Mouse (Mus musculus): ENCODE measurements at regions not wholly inside any gene's neighbourhood (a gene's known extent, or its start where the extent isn't known, plus 50 kb on each side); places are given as distances from the start of the nearest gene placed in this dataset.

DNA sequence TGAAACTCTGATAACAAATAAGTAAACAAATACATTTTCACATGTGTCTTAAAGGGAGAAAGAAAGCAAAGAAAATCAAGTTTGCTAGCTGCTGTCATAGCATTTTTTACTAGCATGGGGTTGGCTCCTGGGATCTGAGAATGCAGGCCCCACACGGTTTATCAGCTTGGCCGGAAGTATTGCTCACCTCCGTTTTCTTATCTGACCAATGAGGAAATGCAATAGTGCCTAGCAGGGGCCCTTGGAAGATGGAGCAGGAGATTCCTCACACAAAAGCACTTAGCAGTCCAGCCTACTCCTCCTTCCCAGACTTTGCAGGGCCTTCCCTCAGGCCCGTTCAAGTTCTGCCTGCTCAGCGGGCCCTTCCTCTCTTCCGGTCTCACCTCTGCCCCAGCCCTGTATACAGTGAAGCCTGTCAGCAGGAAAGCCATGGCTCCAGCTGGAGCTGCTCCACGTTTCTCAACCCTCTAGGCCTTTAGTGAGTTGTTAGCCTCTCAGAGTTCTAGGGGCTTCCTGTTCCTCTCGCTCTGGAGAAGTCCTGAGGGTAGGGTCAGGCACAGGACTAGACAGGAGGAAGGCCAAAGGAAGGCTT is 270.5 kb downstream of the Uaca start:
- H3K27me3 ChIP-seq: peaks cover 5% of the 10 kb centered on the region
- no peak for TF ChIP-seq CTCF (IDR thresholded peaks at IDR 0.05)
- in situ Hi-C loops (cut with MboI; ENCODE audit: low pct_unique_long_range_greater_than_20kb): no loop called here
- ATAC-seq (no peak), DNase-seq (ENCODE audit: low read depth, low spot score) (no peak)
- ChIA-PET POLR2A (no interaction called here), CTCF (no interaction called here)

- ChIA-PET CTCF (interaction anchor here (0.9 kb wide), 1 partner anchor 29 kb away, joined by 3 read pairs; no protein-coding TSS in a partner anchor), POLR2A (interaction anchor here (0.7 kb wide), 2 partner anchors 243 to 256 kb away, joined by 4 to 7 read pairs; no protein-coding TSS in a partner anchor)
- TF ChIP-seq CTCF (IDR thresholded peaks at IDR 0.05): no peak
- in situ Hi-C loops (cut with MboI; ENCODE audit: low pct_unique_long_range_greater_than_20kb): no loop called here
- peaks cover 10% of the 10 kb centered on the region for H3K27me3 ChIP-seq
- ATAC-seq (no peak), DNase-seq (ENCODE audit: low read depth, low spot score) (no peak)
Measured at GRCm38 (mm10) chr9:61069553-61070314, 275.4 kb downstream of the Uaca start.

GRCm38 (mm10) chr9:61070315-61070707 is 276.0 kb downstream of the Uaca start:
- ATAC-seq (no peak), DNase-seq (ENCODE audit: low read depth, low spot score) (no peak)
- ChIA-PET CTCF (no interaction called here), POLR2A (interaction anchor here (0.7 kb wide), 2 partner anchors 243 to 255 kb away, joined by 4 to 7 read pairs; no protein-coding TSS in a partner anchor)
- in situ Hi-C loops (cut with MboI; ENCODE audit: low pct_unique_long_range_greater_than_20kb): no loop called here
- peaks cover 10% of the 10 kb centered on the region for H3K27me3 ChIP-seq
- no peak for TF ChIP-seq CTCF (IDR thresholded peaks at IDR 0.05)

- ChIA-PET POLR2A (interaction anchor here (0.7 kb wide), 1 partner anchor 131 kb away, joined by 3 read pairs; no protein-coding TSS in a partner anchor), CTCF (no interaction called here)
- no peak for DNase-seq (ENCODE audit: low read depth, low spot score)
- in situ Hi-C loops (cut with MboI; ENCODE audit: low pct_unique_long_range_greater_than_20kb): no loop called here
- TF ChIP-seq CTCF (IDR thresholded peaks at IDR 0.05): no peak
- no peak for ATAC-seq
- peaks cover 10% of the 10 kb centered on the region for H3K27me3 ChIP-seq
Measured at GRCm38 (mm10) chr9:61070861-61071260, 276.5 kb downstream of the Uaca start.

DNA sequence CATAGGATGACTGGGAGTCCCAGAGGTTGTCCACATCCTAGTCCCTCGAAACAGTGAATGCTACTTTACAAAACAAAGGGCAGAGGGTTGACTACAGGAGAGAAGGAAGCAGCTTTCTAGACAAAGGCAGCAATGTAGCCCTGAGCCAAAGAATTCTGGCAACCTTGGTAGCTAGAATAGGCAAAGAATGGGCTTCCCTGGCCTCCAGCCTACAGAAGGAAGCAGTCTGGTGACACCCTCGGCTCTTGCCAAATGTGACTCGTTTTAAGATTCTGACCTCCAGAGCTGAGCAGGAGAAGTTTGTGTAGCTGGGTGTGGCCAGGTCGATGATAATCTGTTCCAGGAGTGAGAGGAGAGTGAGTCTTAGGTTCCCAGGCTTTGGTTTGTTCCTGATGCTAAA is 279.1 kb downstream of the Uaca start:
- ChIA-PET CTCF (no interaction called here), POLR2A (no interaction called here)
- in situ Hi-C loops (cut with MboI; ENCODE audit: low pct_unique_long_range_greater_than_20kb): no loop called here
- ATAC-seq (no peak), DNase-seq (ENCODE audit: low read depth, low spot score) (no peak)
- peaks cover 10% of the 10 kb centered on the region for H3K27me3 ChIP-seq
- no peak for TF ChIP-seq CTCF (IDR thresholded peaks at IDR 0.05)

- DNase-seq (ENCODE audit: low read depth, low spot score) (no peak), ATAC-seq (no peak)
- POLR2A ChIA-PET: no interaction called here
Measured at GRCm38 (mm10) chr9:61075071-61075470, 280.7 kb downstream of the Uaca start.

GRCm38 (mm10) chr9:61077181-61077580 is 282.8 kb downstream of the Uaca start:
- in situ Hi-C loops (cut with MboI; ENCODE audit: low pct_unique_long_range_greater_than_20kb): no loop called here
- DNase-seq (ENCODE audit: low read depth, low spot score): no peak
- TF ChIP-seq CTCF (IDR thresholded peaks at IDR 0.05): no peak
- ChIA-PET CTCF (no interaction called here), POLR2A (no interaction called here)
- peaks cover 18% of the 10 kb centered on the region for H3K27me3 ChIP-seq
- ATAC-seq: no peak

More at GRCm38 (mm10) chr9:61075071-61075470, 280.7 kb downstream of the Uaca start:
- TF ChIP-seq CTCF (IDR thresholded peaks at IDR 0.05): no peak
- peaks cover 12% of the 10 kb centered on the region for H3K27me3 ChIP-seq
- CTCF ChIA-PET: interaction anchor here (1.5 kb wide), 1 partner anchor 14 kb away, joined by 3 read pairs; no protein-coding TSS in a partner anchor
- in situ Hi-C loops (cut with MboI; ENCODE audit: low pct_unique_long_range_greater_than_20kb): no loop called here

DNA sequence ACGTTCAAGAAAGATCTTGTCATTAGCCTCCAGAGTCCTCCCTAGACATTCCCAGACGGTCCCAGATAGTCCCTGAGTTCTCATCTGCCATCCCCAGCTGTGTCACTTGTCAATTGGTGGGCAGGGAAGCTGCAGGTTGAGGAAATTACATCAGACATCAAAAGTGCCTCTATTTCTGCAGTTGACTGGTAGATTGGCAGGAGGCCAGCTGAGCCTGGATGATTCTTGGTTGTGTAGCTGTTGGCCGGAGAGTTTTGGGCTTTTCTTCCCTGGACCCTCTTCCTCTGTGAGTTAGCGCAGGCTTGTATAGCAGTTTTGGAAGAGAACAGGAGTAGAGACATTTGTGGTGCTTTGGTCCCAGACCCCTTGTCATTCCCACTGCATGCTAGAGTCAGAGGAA is 283.5 kb downstream of the Uaca start:
- no peak for TF ChIP-seq CTCF (IDR thresholded peaks at IDR 0.05)
- ChIA-PET POLR2A (no interaction called here), CTCF (interaction anchor here (0.8 kb wide), 1 partner anchor 15 kb away, joined by 3 read pairs; no protein-coding TSS in a partner anchor)
- DNase-seq (ENCODE audit: low read depth, low spot score) (no peak), ATAC-seq (no peak)
- H3K27me3 ChIP-seq: peaks cover 22% of the 10 kb centered on the region
- in situ Hi-C loops (cut with MboI; ENCODE audit: low pct_unique_long_range_greater_than_20kb): no loop called here

DNA sequence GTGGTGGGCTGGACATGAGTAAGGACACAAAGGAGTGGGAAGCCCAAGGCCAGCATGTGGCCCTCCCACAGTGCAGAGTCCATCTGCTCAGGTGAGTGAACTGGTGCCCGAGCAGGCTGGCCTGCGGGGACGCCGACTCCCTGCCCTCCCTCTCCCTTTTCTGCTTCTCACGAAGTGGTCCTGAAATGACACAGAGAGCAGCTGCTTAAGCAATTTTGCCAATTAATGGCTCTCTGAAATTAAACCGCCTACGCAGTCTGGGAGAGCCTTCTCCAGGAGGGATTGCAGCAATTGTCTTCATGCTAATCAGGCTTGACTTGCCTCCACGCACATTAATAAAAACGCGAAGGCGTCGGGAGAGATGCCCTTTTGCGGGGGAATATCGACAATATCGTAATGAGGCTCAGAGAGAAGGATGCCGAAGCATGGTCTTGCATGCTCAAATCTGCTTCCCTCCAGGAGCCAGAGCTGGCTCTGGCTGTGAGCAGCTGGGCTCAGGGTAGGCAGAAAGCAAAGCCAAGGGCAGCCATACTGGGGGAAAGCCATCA is 287.2 kb downstream of the Uaca start:
- peaks cover 25% of the 10 kb centered on the region for H3K27me3 ChIP-seq
- CTCF ChIA-PET: no interaction called here
- TF ChIP-seq CTCF (IDR thresholded peaks at IDR 0.05): no peak
- in situ Hi-C loops (cut with MboI; ENCODE audit: low pct_unique_long_range_greater_than_20kb): no loop called here
- ATAC-seq (no peak), DNase-seq (ENCODE audit: low read depth, low spot score) (no peak)
- POLR2A ChIA-PET: no interaction called here

DNA sequence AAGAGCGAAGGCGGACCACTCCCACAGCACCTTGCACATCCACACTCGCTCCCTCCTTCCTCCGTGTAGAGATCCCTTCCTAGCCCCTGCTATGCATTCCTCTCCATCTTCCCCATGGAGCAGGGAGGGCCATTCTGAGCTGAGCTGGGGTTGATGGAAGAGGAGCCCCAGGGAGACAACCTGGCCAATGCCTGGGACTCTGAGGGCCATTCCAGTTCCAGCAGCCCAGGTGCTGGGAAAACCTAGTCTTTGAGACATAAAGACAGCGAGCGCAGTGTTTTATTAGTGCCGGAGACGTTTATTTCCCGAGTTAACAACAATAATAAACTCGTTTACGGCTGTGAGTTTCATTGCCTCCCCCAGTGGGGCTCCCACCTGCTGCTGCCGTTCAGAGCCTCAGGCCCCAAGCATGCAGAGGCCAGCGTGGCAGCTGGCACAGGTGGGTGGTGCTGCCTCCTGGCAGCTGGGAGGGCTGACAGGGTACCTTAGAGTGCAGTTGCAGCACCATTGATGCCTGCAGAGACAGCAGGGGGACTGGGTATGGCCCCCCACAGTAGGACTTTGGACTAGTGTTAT is 287.4 kb upstream of the Tle3 start:
- CTCF ChIA-PET: no interaction called here
- no peak for DNase-seq (ENCODE audit: low read depth, low spot score)
- POLR2A ChIA-PET: no interaction called here
- H3K27me3 ChIP-seq: peaks cover 25% of the 10 kb centered on the region
- no peak for TF ChIP-seq CTCF (IDR thresholded peaks at IDR 0.05)
- in situ Hi-C loops (cut with MboI; ENCODE audit: low pct_unique_long_range_greater_than_20kb): no loop called here
- no peak for ATAC-seq

DNA sequence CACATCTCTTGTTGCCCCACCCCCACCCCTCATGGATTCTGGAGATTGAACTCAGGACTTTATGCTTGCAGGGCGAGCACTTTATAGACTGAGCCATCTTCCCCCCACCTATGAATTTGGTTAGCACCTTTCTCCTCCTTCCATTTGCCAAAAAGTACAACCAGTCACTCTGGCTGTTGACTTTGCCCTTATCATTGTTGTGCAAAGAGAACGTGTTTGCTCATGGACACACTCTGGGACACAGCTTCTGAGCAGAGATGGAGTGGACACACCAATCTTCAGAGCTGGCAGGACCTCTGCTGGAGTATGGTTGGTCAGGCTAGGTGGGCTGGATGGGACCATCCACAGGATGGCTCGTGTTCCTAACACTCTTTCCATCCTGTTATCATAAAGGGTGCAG is 285.1 kb upstream of the Tle3 start:
- ChIA-PET CTCF (no interaction called here), POLR2A (no interaction called here)
- no peak for TF ChIP-seq CTCF (IDR thresholded peaks at IDR 0.05)
- in situ Hi-C loops (cut with MboI; ENCODE audit: low pct_unique_long_range_greater_than_20kb): no loop called here
- H3K27me3 ChIP-seq: peaks cover 17% of the 10 kb centered on the region
- DNase-seq (ENCODE audit: low read depth, low spot score) (no peak), ATAC-seq (no peak)

All from Patski (cell line).